Mouse (Mus musculus) adrenal gland, postnatal 10 days (tissue): ENCODE results near the gene Wdr4. TPM values are rescaled to one million over a fixed set of nuclear protein-coding genes. Genes with fewer than 3 reads are reported as not detected.
"Not testable (repeated sequence)": the region's sequence is repeated elsewhere in the genome, so short reads cannot be mapped to it uniquely, and the experiment has no call there.

Source experiments
- DNase-seq: peaks from one replicate; pipeline ENCODE4 v3.0.0; 2021; ENCODE audit warnings: mixed read lengths
- total RNA-seq, 2 experiments: library from RNA; stranded (reverse); gene quantifications; 2 replicates each; pipeline ENCODE4 v1.2.3; 2021

Gene Wdr4
- total RNA-seq, 2 experiments from 2014 or later, result 22.9 to 28.0 TPM

- DNase-seq, result peak; percentile 50
Observed at GRCm38 (mm10) chr17:31535871-31536629, 16.3 kb upstream of the Wdr4 start.

- no peak for DNase-seq
Observed at GRCm38 (mm10) chr17:31535358-31535757, 15.6 kb upstream of the Wdr4 start.

GRCm38 (mm10) chr17:31532331-31532730 is 12.6 kb upstream of the Wdr4 start:
- DNase-seq, result not testable (repeated sequence)

GRCm38 (mm10) chr17:31531441-31532158 is 11.8 kb upstream of the Wdr4 start:
- no peak for DNase-seq

GRCm38 (mm10) chr17:31529314-31529713 is 9.5 kb upstream of the Wdr4 start:
- DNase-seq, result peak; percentile 31

- no peak for DNase-seq
Observed at GRCm38 (mm10) chr17:31525816-31526215, 6.0 kb upstream of the Wdr4 start.

GRCm38 (mm10) chr17:31525114-31525513 is 5.3 kb upstream of the Wdr4 start:
- no peak for DNase-seq

GRCm38 (mm10) chr17:31521948-31522347 is 2.2 kb upstream of the Wdr4 start:
- peak; percentile 29 for DNase-seq

- DNase-seq, result peak; percentile 72
Observed at GRCm38 (mm10) chr17:31520895-31521294, 1.1 kb upstream of the Wdr4 start.

- DNase-seq, result no peak
Observed at GRCm38 (mm10) chr17:31519344-31519945, 335 bp downstream of the Wdr4 start.

GRCm38 (mm10) chr17:31514696-31515095 is 5.1 kb downstream of the Wdr4 start:
- no peak for DNase-seq

GRCm38 (mm10) chr17:31512593-31512992 is 7.2 kb downstream of the Wdr4 start:
- DNase-seq, result no peak

GRCm38 (mm10) chr17:31511792-31512495 is 7.8 kb downstream of the Wdr4 start:
- DNase-seq, result peak; percentile 91

GRCm38 (mm10) chr17:31510944-31511343 is 8.8 kb downstream of the Wdr4 start:
- no peak for DNase-seq

- DNase-seq, result no peak
Observed at GRCm38 (mm10) chr17:31506282-31506681, 13.5 kb downstream of the Wdr4 start.

- DNase-seq, result no peak
Observed at GRCm38 (mm10) chr17:31505013-31505412, 14.8 kb downstream of the Wdr4 start.

GRCm38 (mm10) chr17:31503936-31504335 is 15.8 kb downstream of the Wdr4 start:
- no peak for DNase-seq

- no peak for DNase-seq
Observed at GRCm38 (mm10) chr17:31503337-31503736, 16.4 kb downstream of the Wdr4 start.

GRCm38 (mm10) chr17:31502261-31502927 is 17.4 kb downstream of the Wdr4 start:
- no peak for DNase-seq

GRCm38 (mm10) chr17:31500908-31501307 is 18.9 kb downstream of the Wdr4 start:
- no peak for DNase-seq

- no peak for DNase-seq
Observed at GRCm38 (mm10) chr17:31500416-31500815, 19.4 kb downstream of the Wdr4 start.

GRCm38 (mm10) chr17:31499725-31500124 is 20.1 kb downstream of the Wdr4 start:
- no peak for DNase-seq
